Mouse (Mus musculus): Measurements from ENCODE around the gene Mrnip. TPM values are rescaled to one million over a fixed set of nuclear protein-coding genes. Genes with fewer than 3 reads are reported as not detected.

The Mrnip gene
- total RNA-seq, 1 experiment = 13.0 TPM

- no peak overlapping the region for H3K4me3 ChIP-seq (ENCODE audit: insufficient read depth in 1 of 2, low read depth in 1 of 2, low read length in 2 of 2, poor library complexity in 1 of 2, severe bottlenecking in 1 of 2)
- H3K9ac ChIP-seq (ENCODE audit: insufficient read depth, low read depth, low read length, poor library complexity, severe bottlenecking) = no peak overlapping the region
- TF ChIP-seq HCFC1 (IDR thresholded peaks at IDR 0.05; ENCODE audit: borderline replicate concordance, insufficient read depth, low read length) (no peak), CHD2 (IDR thresholded peaks at IDR 0.05; ENCODE audit: low read depth, low read length) (no peak), ZC3H11A (IDR thresholded peaks at IDR 0.05; ENCODE audit: borderline replicate concordance, low read depth, low read length) (no peak), ZNF384 (IDR thresholded peaks at IDR 0.05; ENCODE audit: low read depth, low read length) (no peak), MAFK (IDR thresholded peaks at IDR 0.05; ENCODE audit: insufficient read depth, low read depth, low read length) (no peak)
- in situ Hi-C loops (cut with MboI; ENCODE audit: low sequenced_read_pairs in 2 of 2, unreplicated experiment in 2 of 2) = no loop called here
- no peak overlapping the region for H3K27ac ChIP-seq (ENCODE audit: insufficient read depth, low read depth, low read length, poor library complexity, severe bottlenecking)
- H3K36me3 ChIP-seq (ENCODE audit: control insufficient read depth, insufficient read depth, low read length, poor library complexity, severe bottlenecking) = peaks cover 28% of the 10 kb centered on the region
- no peaks in the 10 kb centered on the region for H3K9me3 ChIP-seq (ENCODE audit: control insufficient read depth, insufficient read depth, low read depth, low read length)
- no peaks in the 10 kb centered on the region; a peak in 1 of 4 replicates for H3K4me1 ChIP-seq (ENCODE audit: control insufficient read depth in 2 of 2, insufficient read depth in 2 of 2, low read length in 2 of 2, poor library complexity in 1 of 2)
- DNase-seq (ENCODE audit: low read depth, low spot score) = no peak
Measured at GRCm38 (mm10) chr11:50154777-50155520, 19.3 kb upstream of the Mrnip start.

GRCm38 (mm10) chr11:50155785-50156184 lies 18.5 kb upstream of the Mrnip start:
- H3K36me3 ChIP-seq (ENCODE audit: control insufficient read depth, insufficient read depth, low read length, poor library complexity, severe bottlenecking) = peaks cover 27% of the 10 kb centered on the region; the same call in 1 of the 2 replicates
- no peak for DNase-seq (ENCODE audit: low read depth, low spot score)
- H3K9ac ChIP-seq (ENCODE audit: insufficient read depth, low read depth, low read length, poor library complexity, severe bottlenecking) = no peak overlapping the region
- no peaks in the 10 kb centered on the region for H3K9me3 ChIP-seq (ENCODE audit: control insufficient read depth, insufficient read depth, low read depth, low read length)
- no peak overlapping the region for H3K4me3 ChIP-seq (ENCODE audit: insufficient read depth in 1 of 2, low read depth in 1 of 2, low read length in 2 of 2, poor library complexity in 1 of 2, severe bottlenecking in 1 of 2)
- no peak overlapping the region for H3K27ac ChIP-seq (ENCODE audit: insufficient read depth, low read depth, low read length, poor library complexity, severe bottlenecking)
- H3K4me1 ChIP-seq (ENCODE audit: control insufficient read depth in 2 of 2, insufficient read depth in 2 of 2, low read length in 2 of 2, poor library complexity in 1 of 2) = no peaks in the 10 kb centered on the region; a peak in 1 of 4 replicates
- TF ChIP-seq HCFC1 (IDR thresholded peaks at IDR 0.05; ENCODE audit: borderline replicate concordance, insufficient read depth, low read length) = no peak
- TF ChIP-seq MAFK (IDR thresholded peaks at IDR 0.05; ENCODE audit: insufficient read depth, low read depth, low read length) = no peak
- TF ChIP-seq ZC3H11A (IDR thresholded peaks at IDR 0.05; ENCODE audit: borderline replicate concordance, low read depth, low read length) = no peak
- no peak for TF ChIP-seq CHD2 (IDR thresholded peaks at IDR 0.05; ENCODE audit: low read depth, low read length)
- TF ChIP-seq ZNF384 (IDR thresholded peaks at IDR 0.05; ENCODE audit: low read depth, low read length) = no peak
- in situ Hi-C loops (cut with MboI; ENCODE audit: low sequenced_read_pairs in 2 of 2, unreplicated experiment in 2 of 2) = no loop called here

- TF ChIP-seq HCFC1 (IDR thresholded peaks at IDR 0.05; ENCODE audit: borderline replicate concordance, insufficient read depth, low read length) = no peak
- no peak for TF ChIP-seq ZNF384 (IDR thresholded peaks at IDR 0.05; ENCODE audit: low read depth, low read length)
- no peak for TF ChIP-seq CHD2 (IDR thresholded peaks at IDR 0.05; ENCODE audit: low read depth, low read length)
- no peak for TF ChIP-seq MAFK (IDR thresholded peaks at IDR 0.05; ENCODE audit: insufficient read depth, low read depth, low read length)
- TF ChIP-seq ZC3H11A (IDR thresholded peaks at IDR 0.05; ENCODE audit: borderline replicate concordance, low read depth, low read length) = no peak
- Histone ChIP-seq H3K27ac (ENCODE audit: insufficient read depth, low read depth, low read length, poor library complexity, severe bottlenecking) (no peak overlapping the region), H3K9me3 (ENCODE audit: control insufficient read depth, insufficient read depth, low read depth, low read length) (no peaks in the 10 kb centered on the region), H3K9ac (ENCODE audit: insufficient read depth, low read depth, low read length, poor library complexity, severe bottlenecking) (no peak overlapping the region), H3K36me3 (ENCODE audit: control insufficient read depth, insufficient read depth, low read length, poor library complexity, severe bottlenecking) (peaks cover 22% of the 10 kb centered on the region; the same call in 1 of the 2 replicates), H3K4me1 (ENCODE audit: control insufficient read depth in 2 of 2, insufficient read depth in 2 of 2, low read length in 2 of 2, poor library complexity in 1 of 2) (no peaks in the 10 kb centered on the region; a peak in 1 of 4 replicates), H3K4me3 (ENCODE audit: insufficient read depth in 1 of 2, low read depth in 1 of 2, low read length in 2 of 2, poor library complexity in 1 of 2, severe bottlenecking in 1 of 2) (no peak overlapping the region)
- in situ Hi-C loops (cut with MboI; ENCODE audit: low sequenced_read_pairs in 2 of 2, unreplicated experiment in 2 of 2) = no loop called here
- DNase-seq (ENCODE audit: low read depth, low spot score) = no peak
Measured at GRCm38 (mm10) chr11:50156725-50157258, 17.5 kb upstream of the Mrnip start.

DNA sequence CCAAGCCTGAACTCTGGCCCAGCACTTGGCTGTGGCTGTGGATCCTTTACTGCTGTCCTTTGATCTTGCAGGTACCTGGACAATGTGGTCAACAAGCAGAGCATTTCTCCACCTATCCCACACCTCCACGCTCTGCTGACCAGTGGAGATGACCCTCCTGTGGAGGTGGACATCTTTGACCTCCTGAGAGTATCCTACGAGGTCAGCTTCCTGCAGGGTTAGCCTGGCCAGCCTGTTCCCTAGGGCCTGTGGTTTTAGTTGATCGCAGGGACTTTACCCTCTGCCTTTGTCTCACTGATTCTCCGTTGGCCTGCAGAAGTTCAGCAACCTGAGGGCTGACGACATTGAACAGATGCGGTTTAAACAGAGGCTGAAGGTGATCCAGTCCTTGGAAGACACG lies 15.9 kb upstream of the Mrnip start:
- no peaks in the 10 kb centered on the region for H3K9me3 ChIP-seq (ENCODE audit: control insufficient read depth, insufficient read depth, low read depth, low read length)
- H3K4me1 ChIP-seq (ENCODE audit: control insufficient read depth in 2 of 2, insufficient read depth in 2 of 2, low read length in 2 of 2, poor library complexity in 1 of 2) = no peaks in the 10 kb centered on the region; a peak in 1 of 4 replicates
- H3K4me3 ChIP-seq (ENCODE audit: insufficient read depth in 1 of 2, low read depth in 1 of 2, low read length in 2 of 2, poor library complexity in 1 of 2, severe bottlenecking in 1 of 2) = no peak overlapping the region
- peaks cover 16% of the 10 kb centered on the region; the same call in 1 of the 2 replicates for H3K36me3 ChIP-seq (ENCODE audit: control insufficient read depth, insufficient read depth, low read length, poor library complexity, severe bottlenecking)
- DNase-seq (ENCODE audit: low read depth, low spot score) = no peak
- H3K9ac ChIP-seq (ENCODE audit: insufficient read depth, low read depth, low read length, poor library complexity, severe bottlenecking) = no peak overlapping the region
- H3K27ac ChIP-seq (ENCODE audit: insufficient read depth, low read depth, low read length, poor library complexity, severe bottlenecking) = no peak overlapping the region
- TF ChIP-seq ZNF384 (IDR thresholded peaks at IDR 0.05; ENCODE audit: low read depth, low read length) (no peak), ZC3H11A (IDR thresholded peaks at IDR 0.05; ENCODE audit: borderline replicate concordance, low read depth, low read length) (no peak), HCFC1 (IDR thresholded peaks at IDR 0.05; ENCODE audit: borderline replicate concordance, insufficient read depth, low read length) (no peak), CHD2 (IDR thresholded peaks at IDR 0.05; ENCODE audit: low read depth, low read length) (no peak), MAFK (IDR thresholded peaks at IDR 0.05; ENCODE audit: insufficient read depth, low read depth, low read length) (no peak)
- in situ Hi-C loops (cut with MboI; ENCODE audit: low sequenced_read_pairs in 2 of 2, unreplicated experiment in 2 of 2) = no loop called here
